Mouse (Mus musculus) megakaryocyte, embryonic 14.5 days (primary cell): ENCODE measurements around the gene Vwf. TPM values are rescaled to one million over a fixed set of nuclear protein-coding genes. Genes with fewer than 3 reads are reported as not detected.

ENCODE experiments used
- H3K27me3 ChIP-seq: replicated peaks from 2 replicates; pipeline ENCODE3; 2012; ENCODE audit warnings: inconsistent platforms
- H3K36me3 ChIP-seq: replicated peaks from 2 replicates; pipeline ENCODE3; 2012; ENCODE audit warnings: low read length, inconsistent platforms, mixed read lengths
- H3K4me1 ChIP-seq: 2 replicates; pipeline ENCODE4 v1.6.1; 2012; ENCODE audit warnings: inconsistent platforms
- H3K4me3 ChIP-seq: replicated peaks from 2 replicates; pipeline ENCODE3; 2012; ENCODE audit warnings: moderate library complexity, mild to moderate bottlenecking, inconsistent platforms
- H3K9me3 ChIP-seq: 2 replicates; pipeline ENCODE4 v1.6.1; 2012; ENCODE audit warnings: inconsistent platforms
- FLI1 ChIP-seq: IDR thresholded peaks from 2 replicates; pipeline ENCODE4 v1.6.1; 2012; ENCODE audit warnings: low read length, inconsistent platforms, mixed read lengths
- GATA1 ChIP-seq: IDR thresholded peaks from 3 replicates; pipeline ENCODE4 v1.6.1; 2012; ENCODE audit warnings: mixed read lengths, low read length, inconsistent platforms, borderline replicate concordance
- polyA plus RNA-seq: library from polyadenylated mRNA; stranded (reverse); fragments of >175 nt; gene quantifications from 2 replicates; pipeline ENCODE4 v1.2.3, GENCODE M21; 2012; ENCODE audit warnings: low replicate concordance; ENCODE audit not compliant: insufficient read depth

Gene Vwf
- 331 and 373 TPM in 2 replicates for polyA plus RNA-seq

DNA sequence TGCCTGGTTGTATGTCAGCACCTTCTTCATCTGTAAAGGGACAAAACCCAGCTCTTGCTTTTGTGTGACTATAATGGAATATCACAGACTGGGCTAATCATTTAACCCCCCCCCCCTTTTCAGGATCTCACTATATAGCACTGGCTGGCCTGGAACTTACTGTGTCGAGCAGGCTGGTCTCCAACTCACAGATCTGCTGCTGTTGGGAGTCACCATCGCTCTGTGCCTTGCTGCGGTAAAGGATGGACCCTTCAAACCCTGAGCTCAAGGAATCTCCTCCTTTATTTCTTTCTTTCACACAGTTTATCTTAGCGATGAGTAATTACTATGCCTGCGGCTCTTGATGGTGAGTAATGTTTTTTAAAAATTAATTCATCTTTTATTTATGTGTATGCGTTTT, at the start of gene Vwf:
Vwf (plus strand) TSS at position 301 of the 400 bp plus-strand sequence.
- Histone ChIP-seq H3K4me1 (peaks cover 91% of the 10 kb centered on the region), H3K9me3 (no peaks in the 10 kb centered on the region), H3K4me3 (no peak within 1 kb of the TSS), H3K36me3 (peaks cover 7% of the 10 kb centered on the region), H3K27me3 (no peaks in the 10 kb centered on the region)
- TF ChIP-seq FLI1, result no peak
- TF ChIP-seq GATA1, result no peak

DNA sequence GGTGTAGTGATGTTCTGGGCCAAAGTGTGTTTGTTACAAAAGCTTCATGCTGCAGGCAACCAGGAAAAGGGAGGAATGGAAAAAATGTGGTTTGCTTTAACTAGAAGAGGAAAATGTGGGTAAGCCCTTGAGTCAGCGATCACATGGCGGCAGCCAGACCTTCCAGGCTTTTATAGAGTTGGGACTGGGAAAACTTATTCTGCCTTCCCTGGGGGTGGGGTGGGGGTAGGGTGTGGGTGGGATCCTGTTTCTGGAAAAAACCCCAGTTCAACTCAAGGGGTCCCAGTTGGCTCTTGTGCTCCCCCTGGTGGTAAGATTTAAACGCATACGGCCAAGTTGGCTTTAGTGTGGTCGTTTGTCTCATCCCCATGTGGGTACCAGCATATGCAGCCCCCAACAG, 48.5 kb upstream of the Vwf start:
- no peaks in the 10 kb centered on the region for H3K9me3 ChIP-seq

DNA sequence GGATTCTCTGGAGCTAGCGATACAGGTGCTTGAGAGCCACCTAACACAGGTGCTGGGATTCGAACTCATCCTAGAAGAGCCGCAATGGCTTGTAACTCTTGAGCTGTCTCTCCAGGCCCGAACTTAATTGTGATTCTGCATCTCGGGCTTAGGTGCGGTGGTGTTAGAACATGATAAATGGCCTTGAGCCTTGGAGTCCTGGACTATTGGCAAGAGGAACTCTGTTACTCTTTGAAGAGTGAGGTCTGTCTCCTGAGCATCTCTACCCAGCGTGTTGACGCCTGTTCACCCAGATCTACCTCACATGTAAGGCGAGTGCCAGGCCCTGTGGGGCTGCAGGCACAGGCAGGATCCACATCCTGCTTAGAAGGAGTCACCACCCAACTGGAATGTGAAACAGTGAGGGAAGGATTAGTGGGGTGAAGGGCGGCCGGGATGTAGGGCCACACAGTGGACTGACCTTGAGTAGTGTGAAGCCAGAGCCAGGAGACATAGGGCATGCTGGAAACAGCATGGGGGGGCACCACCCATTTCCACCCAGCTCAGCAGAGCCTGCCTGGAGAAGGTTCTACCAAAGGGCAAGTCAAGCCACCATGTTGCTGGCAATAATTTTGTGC, 43.3 kb upstream of the Vwf start:
- peaks cover 12% of the 10 kb centered on the region for H3K36me3 ChIP-seq
- H3K4me3 ChIP-seq, result no peak overlapping the region
- TF ChIP-seq GATA1 (no peak), FLI1 (no peak)
- H3K4me1 ChIP-seq, result peaks cover 81% of the 10 kb centered on the region
- H3K9me3 ChIP-seq, result no peaks in the 10 kb centered on the region
- no peaks in the 10 kb centered on the region for H3K27me3 ChIP-seq

More for the DNA sequence above, 48.5 kb upstream of the Vwf start:
- Histone ChIP-seq H3K36me3 (peaks cover 10% of the 10 kb centered on the region), H3K27me3 (no peaks in the 10 kb centered on the region), H3K4me3 (no peak overlapping the region), H3K4me1 (peaks cover 81% of the 10 kb centered on the region)
- TF ChIP-seq GATA1, result no peak
- TF ChIP-seq FLI1, result no peak

DNA sequence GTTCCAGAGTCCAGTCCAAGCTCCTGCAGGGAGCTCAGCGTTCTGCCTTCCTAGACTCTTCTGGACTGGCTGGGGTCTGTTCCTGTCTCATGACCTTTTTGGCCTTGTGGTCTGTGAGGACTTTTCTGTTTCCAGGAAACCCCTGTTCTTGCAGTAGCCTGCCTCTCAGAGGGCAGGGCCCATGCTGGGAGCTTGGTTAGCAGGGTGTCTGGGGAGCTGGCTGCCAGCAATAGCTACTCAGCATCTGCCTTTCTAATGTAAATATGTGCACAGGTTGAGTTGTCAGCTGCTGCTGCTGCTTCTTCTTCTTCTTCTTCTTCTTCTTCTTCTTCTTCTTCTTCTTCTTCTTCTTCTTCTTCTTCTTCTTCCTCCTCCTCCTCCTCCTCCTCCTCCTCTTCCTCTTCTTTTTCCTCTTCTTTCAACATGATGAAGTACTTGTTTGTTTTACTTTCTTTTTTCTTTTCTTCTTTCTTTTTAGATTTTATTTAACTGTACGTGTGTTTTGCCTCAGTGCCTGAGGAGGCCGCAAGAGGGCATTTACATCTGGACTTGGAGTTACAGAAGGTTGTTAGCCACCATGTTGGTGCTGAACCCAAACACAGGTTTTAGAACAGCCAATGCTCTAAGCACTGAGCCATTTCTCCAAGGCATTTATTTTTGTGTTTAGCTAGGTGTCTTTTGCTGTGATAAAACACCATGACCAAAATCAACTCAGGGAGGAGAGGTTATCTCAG, 41.8 kb upstream of the Vwf start:
- Histone ChIP-seq H3K4me1 (peaks cover 80% of the 10 kb centered on the region), H3K27me3 (no peaks in the 10 kb centered on the region), H3K9me3 (no peaks in the 10 kb centered on the region), H3K4me3 (peak overlapping the region; percentile 64), H3K36me3 (peaks cover 16% of the 10 kb centered on the region)
- no peak for TF ChIP-seq FLI1
- TF ChIP-seq GATA1, result no peak

DNA sequence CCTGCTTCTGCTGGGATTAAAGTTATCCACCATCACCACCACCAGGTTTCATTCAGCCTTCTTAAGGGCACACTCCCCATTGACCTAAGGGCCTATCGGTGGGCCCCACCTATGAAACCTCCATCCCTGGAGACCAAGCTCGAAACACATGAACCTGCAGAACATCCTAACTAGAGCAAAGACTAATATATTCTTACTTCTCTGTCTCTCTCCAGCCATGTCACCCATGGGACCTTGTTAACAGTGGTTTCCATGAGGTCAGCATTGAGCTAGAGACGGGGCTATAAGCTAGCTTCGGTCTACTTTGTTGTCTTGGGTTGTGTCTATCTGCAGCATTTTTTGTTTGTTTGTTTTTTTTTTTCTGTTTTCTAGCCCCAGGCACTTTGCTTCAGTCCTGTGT, 40.1 kb upstream of the Vwf start:
- Histone ChIP-seq H3K4me1 (peaks cover 80% of the 10 kb centered on the region), H3K36me3 (peaks cover 16% of the 10 kb centered on the region), H3K27me3 (no peaks in the 10 kb centered on the region), H3K4me3 (no peak overlapping the region), H3K9me3 (no peaks in the 10 kb centered on the region)
- no peak for TF ChIP-seq GATA1
- no peak for TF ChIP-seq FLI1

DNA sequence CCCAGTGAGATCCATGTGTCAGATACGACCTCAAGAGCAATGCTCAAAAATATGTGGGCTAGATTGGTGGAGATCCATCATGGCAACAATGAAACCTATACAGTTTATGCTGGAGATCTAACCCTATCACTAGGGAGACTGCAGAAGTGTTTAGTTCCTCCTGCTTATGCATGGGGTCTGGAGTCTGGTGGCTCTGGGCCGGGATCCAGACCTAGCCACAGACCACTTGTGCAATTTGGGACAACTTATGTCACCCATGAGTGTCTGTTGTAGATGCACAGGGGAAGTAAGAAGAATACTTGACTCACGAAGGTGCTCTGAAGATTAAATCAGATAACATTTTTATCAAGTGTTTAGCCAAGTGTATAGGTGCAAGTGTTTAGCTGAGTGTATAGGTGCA, 36.8 kb upstream of the Vwf start:
- peaks cover 16% of the 10 kb centered on the region for H3K36me3 ChIP-seq
- H3K27me3 ChIP-seq, result no peaks in the 10 kb centered on the region
- TF ChIP-seq FLI1 (no peak), GATA1 (no peak)
- no peak overlapping the region for H3K4me3 ChIP-seq
- H3K4me1 ChIP-seq, result peaks cover 92% of the 10 kb centered on the region
- H3K9me3 ChIP-seq, result no peaks in the 10 kb centered on the region

DNA sequence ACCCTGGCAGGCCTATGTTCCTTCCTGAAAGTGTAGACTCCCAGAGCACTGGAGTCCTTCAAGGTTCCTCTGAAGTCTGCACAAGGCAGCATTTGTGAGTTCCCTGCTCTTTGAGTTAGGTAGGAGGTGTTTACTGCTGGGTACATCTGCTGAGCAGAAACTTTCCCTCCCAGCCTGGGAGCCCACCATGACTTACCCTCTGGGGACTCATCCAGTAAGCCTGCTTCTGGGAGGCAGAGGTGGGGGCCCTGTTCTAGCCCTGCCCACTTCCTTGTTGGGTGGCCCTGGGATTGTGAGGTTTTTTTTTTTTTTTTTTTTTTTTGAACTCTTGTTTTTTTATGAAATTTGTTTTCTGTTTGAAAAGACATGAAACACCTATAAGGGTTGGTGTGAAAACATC, 35.9 kb upstream of the Vwf start:
- H3K4me1 ChIP-seq, result peaks cover 92% of the 10 kb centered on the region
- TF ChIP-seq GATA1, result no peak
- TF ChIP-seq FLI1, result no peak
- H3K27me3 ChIP-seq, result no peaks in the 10 kb centered on the region
- H3K9me3 ChIP-seq, result no peaks in the 10 kb centered on the region
- H3K36me3 ChIP-seq, result peaks cover 11% of the 10 kb centered on the region
- peak overlapping the region; percentile 84 for H3K4me3 ChIP-seq

DNA sequence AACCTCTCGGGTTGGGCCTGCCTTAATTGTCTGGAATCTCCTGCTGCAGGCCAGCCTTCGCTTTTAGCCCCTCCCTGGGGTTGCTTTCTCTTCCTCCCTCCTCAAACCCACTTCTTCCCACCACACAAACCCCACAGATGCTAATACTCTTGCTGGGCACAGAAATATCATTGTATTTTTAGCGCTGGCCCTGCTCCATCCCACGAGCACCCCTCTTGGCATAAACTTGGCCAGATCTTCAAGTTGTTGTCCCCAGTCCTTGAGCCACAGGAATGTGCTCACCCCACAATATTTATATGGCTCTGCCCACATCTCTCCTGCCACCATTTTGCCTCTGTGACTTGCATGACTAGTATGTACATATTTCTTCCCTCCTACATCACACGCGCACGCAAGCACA, 35.4 kb upstream of the Vwf start:
- peak overlapping the region; percentile 84 for H3K4me3 ChIP-seq
- H3K36me3 ChIP-seq, result peaks cover 9% of the 10 kb centered on the region
- H3K4me1 ChIP-seq, result peaks cover 92% of the 10 kb centered on the region
- H3K27me3 ChIP-seq, result no peaks in the 10 kb centered on the region
- H3K9me3 ChIP-seq, result no peaks in the 10 kb centered on the region
- TF ChIP-seq GATA1 (no peak), FLI1 (no peak)

DNA sequence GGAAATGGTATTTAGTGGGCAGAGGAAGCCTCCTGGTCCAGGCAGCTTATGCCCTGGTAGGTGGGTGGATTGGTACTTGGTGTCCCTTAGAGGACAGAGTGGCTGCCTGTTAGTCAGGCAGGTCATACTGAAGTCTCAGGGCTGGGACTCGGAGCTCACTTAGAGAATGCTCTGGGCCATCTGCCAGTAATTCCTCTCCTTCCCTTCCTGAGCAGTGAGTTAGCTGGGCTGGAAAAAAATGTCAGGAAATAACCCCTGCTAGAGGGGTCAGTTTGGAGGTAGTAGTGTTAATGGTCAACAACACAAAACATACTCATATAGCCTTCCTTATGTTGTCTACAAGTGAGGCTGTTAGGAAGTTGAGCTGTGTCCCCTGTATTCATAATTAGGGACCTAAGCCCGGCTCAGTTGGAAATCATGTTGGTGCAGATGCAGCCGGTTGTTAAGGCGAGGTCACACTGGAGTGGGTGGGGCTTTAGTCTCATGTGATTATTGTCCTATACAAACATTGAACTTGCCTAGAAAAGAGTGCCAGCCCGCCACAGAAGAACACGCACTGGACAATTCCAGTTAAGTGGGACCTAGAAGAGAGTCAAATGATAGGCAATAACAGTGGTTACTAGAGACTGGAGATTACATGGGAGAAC, 33.5 kb upstream of the Vwf start:
- TF ChIP-seq GATA1, result no peak
- no peak for TF ChIP-seq FLI1

More for the DNA sequence above, 33.5 kb upstream of the Vwf start:
- peaks cover 3% of the 10 kb centered on the region for H3K36me3 ChIP-seq
- peaks cover 90% of the 10 kb centered on the region for H3K4me1 ChIP-seq
- no peaks in the 10 kb centered on the region for H3K9me3 ChIP-seq
- no peaks in the 10 kb centered on the region for H3K27me3 ChIP-seq
- peak overlapping the region; percentile 67 for H3K4me3 ChIP-seq
